Mouse (Mus musculus): ENCODE data around the gene Serpinc1. TPM values are rescaled to one million over a fixed set of nuclear protein-coding genes. Genes with fewer than 3 reads are reported as not detected.

Gene Serpinc1
- polyA plus RNA-seq, 1 experiment from 2014 or later = 0.42 TPM

GRCm38 (mm10) chr1:161046972-161047371 lies 68.6 kb downstream of the Serpinc1 start:
- Histone ChIP-seq H3K36me3 (ENCODE audit: inconsistent target) (peaks cover 9% of the 10 kb centered on the region; the same call in 1 of the 2 replicates), H3K27ac (no peak overlapping the region), H3K4me3 (ENCODE audit: inconsistent target) (no peak overlapping the region), H3K79me2 (ENCODE audit: inconsistent target) (no peaks in the 10 kb centered on the region)
- 94% methylated on average over 3 of the region's 3 CpGs for WGBS (ENCODE audit: missing documents)

Other genes starting within 250 kb of the Serpinc1 start
- 8.1 to 25.4 TPM (median 15.0 TPM) in 3 replicates for gene Rabgap1l, start 185.4 kb upstream of the Serpinc1 start, polyA plus RNA-seq (2018)
- 7.5 to 11.7 TPM (median 10.8 TPM) in 3 replicates for gene Rc3h1, start 72.2 kb upstream of the Serpinc1 start, polyA plus RNA-seq (2018)
- 2.0 to 2.4 TPM (median 2.2 TPM) in 3 replicates for gene Zbtb37, start 56.3 kb downstream of the Serpinc1 start, polyA plus RNA-seq (2018)
- 8.5 to 9.4 TPM (median 9.2 TPM) in 3 replicates for gene Dars2, start 92.1 kb downstream of the Serpinc1 start, polyA plus RNA-seq (2018)
- gene Cenpl, start 92.1 kb downstream of the Serpinc1 start, polyA plus RNA-seq (2018) = 2.2 to 6.6 TPM (median 3.5 TPM) in 3 replicates
- gene Klhl20, start 152.9 kb downstream of the Serpinc1 start, polyA plus RNA-seq (2018) = 16.1 to 18.8 TPM (median 16.2 TPM) in 3 replicates
- gene Ankrd45, start 164.1 kb downstream of the Serpinc1 start, polyA plus RNA-seq (2018) = not detected in 3 replicates
- gene Tex50, start 180.7 kb downstream of the Serpinc1 start, polyA plus RNA-seq (2018) = not detected in 3 replicates